Mouse (Mus musculus) CH12.LX (cell line): ENCODE data around the gene Agpat4.

Source experiments
- BHLHE40 ChIP-seq: IDR thresholded peaks from 2 replicates; pipeline ENCODE4 v1.6.1; 2011; ENCODE audit warnings: mild to moderate bottlenecking, low read depth, low read length, improper control_type of control experiment
- CHD2 ChIP-seq: IDR thresholded peaks from 2 replicates; pipeline ENCODE4 v1.6.1; 2011; ENCODE audit warnings: low read length, improper control_type of control experiment
- CTCF ChIP-seq, 2 experiments: IDR thresholded peaks in 1 of 2; conservative IDR thresholded peaks in 1 of 2; 2 replicates each; pipeline ENCODE4 v1.5.1; 2011 to 2012; ENCODE audit warnings: low read depth in 2 of 2, low read length in 2 of 2, improper control_type of control experiment in 1 of 2, inconsistent platforms in 1 of 2, mild to moderate bottlenecking in 1 of 2, moderate library complexity in 1 of 2
- EP300 ChIP-seq: IDR thresholded peaks from 2 replicates; pipeline ENCODE4 v1.6.1; 2011; ENCODE audit warnings: low read length, improper control_type of control experiment
- ETS1 ChIP-seq: conservative IDR thresholded peaks from 2 replicates; pipeline ENCODE4 v1.6.1; 2012; ENCODE audit warnings: low read depth, mild to moderate bottlenecking, inconsistent platforms, low read length, improper control_type of control experiment, moderate library complexity
- HCFC1 ChIP-seq: IDR thresholded peaks from 2 replicates; pipeline ENCODE4 v1.6.1; 2012; ENCODE audit warnings: low read depth, mild to moderate bottlenecking, inconsistent platforms, low read length, improper control_type of control experiment
- KAT2A ChIP-seq: IDR thresholded peaks from 2 replicates; pipeline ENCODE4 v1.6.1; 2012; ENCODE audit warnings: low read length, improper control_type of control experiment, inconsistent platforms; ENCODE audit not compliant: insufficient replicate concordance
- POLR2A ChIP-seq: IDR thresholded peaks from 2 replicates; pipeline ENCODE4 v1.6.1; 2011; ENCODE audit warnings: low read depth, mild to moderate bottlenecking, improper control_type of control experiment, low read length
- POLR2AphosphoS2 ChIP-seq: IDR thresholded peaks from 2 replicates; pipeline ENCODE4 v1.6.1; 2011; ENCODE audit warnings: low read depth, low read length, improper control_type of control experiment
- SIN3A ChIP-seq: IDR thresholded peaks from 2 replicates; pipeline ENCODE4 v1.6.1; 2012; ENCODE audit warnings: low read length, improper control_type of control experiment, inconsistent platforms
- SMC3 ChIP-seq: IDR thresholded peaks from 2 replicates; pipeline ENCODE4 v1.6.1; 2011; ENCODE audit warnings: low read depth, low read length, improper control_type of control experiment
- USF2 ChIP-seq: conservative IDR thresholded peaks from 2 replicates; pipeline ENCODE4 v1.6.1; 2011; ENCODE audit warnings: low read depth, low read length, improper control_type of control experiment
- ZNF384 ChIP-seq: IDR thresholded peaks from 2 replicates; pipeline ENCODE4 v1.6.1; 2012; ENCODE audit warnings: low read depth, low read length, improper control_type of control experiment, inconsistent platforms

- TF ChIP-seq POLR2A (peak; percentile 30; the same call in 1 of the 2 replicates), POLR2AphosphoS2 (no peak; the same call in none of the 2 replicates), ETS1 (peak; percentile 96), CTCF (conservative IDR thresholded peaks at IDR 0.05 in 1 of 2, IDR thresholded peaks at IDR 0.05 in 1 of 2; ENCODE audit: low read depth in 2 of 2, low read length in 2 of 2) (no peak), EP300 (peak; percentile 98), ZNF384 (no peak), USF2 (no peak), CHD2 (peak; percentile 78; the same call in 1 of the 2 replicates), HCFC1 (no peak), SMC3 (no peak; the same call in 1 of the 2 replicates), SIN3A (peak; percentile 89), KAT2A (no peak), BHLHE40 (peak; percentile 97)
These were observed 46.0 kb downstream of the Agpat4 start for GRCm38 (mm10) chr17:12164507-12164906.
